Mouse (Mus musculus): Measurements from ENCODE around the gene Plekha7. TPM values are rescaled to one million over a fixed set of nuclear protein-coding genes. Genes with fewer than 3 reads are reported as not detected.

Plekha7 gene
- polyA plus RNA-seq, 1 experiment from 2014 or later = 25.7 TPM

- Histone ChIP-seq H3K4me2 (no peak overlapping the region), H3K27me3 (ENCODE audit: control insufficient read depth, insufficient read depth, low read length) (no peaks in the 10 kb centered on the region)
- WGBS (ENCODE audit: insufficient replicate concordance) = 72% methylated on average over 5 of the region's 5 CpGs
Measured at GRCm38 (mm10) chr7:116327901-116328300, 19.7 kb upstream of the Plekha7 start.

GRCm38 (mm10) chr7:116323331-116323964 is 15.3 kb upstream of the Plekha7 start:
- Histone ChIP-seq H3K9me3 (replicated peaks; ENCODE audit: control insufficient read depth, low read length) (no peaks in the 10 kb centered on the region), H3K4me2 (peak overlapping the region; percentile 17), H3K27ac (ENCODE audit: low read depth, low read length) (no peak overlapping the region), H3K9ac (ENCODE audit: low read depth, low read length) (no peak overlapping the region), H3K4me1 (ENCODE audit: control insufficient read depth, insufficient read depth, low read length) (no peaks in the 10 kb centered on the region), H3K4me3 (ENCODE audit: low read depth, low read length) (no peak overlapping the region), H3K27me3 (ENCODE audit: control insufficient read depth, insufficient read depth, low read length) (no peaks in the 10 kb centered on the region), H3K36me3 (ENCODE audit: control insufficient read depth, insufficient read depth, low read length) (no peaks in the 10 kb centered on the region)
- WGBS (ENCODE audit: insufficient replicate concordance) = 34% methylated on average over 10 of the region's 10 CpGs
- no peak for ATAC-seq (replicated peaks; ENCODE audit: insufficient number of reproducible peaks, low FRiP score, low TSS enrichment)

More at GRCm38 (mm10) chr7:116327901-116328300, 19.7 kb upstream of the Plekha7 start:
- no peak overlapping the region for H3K27ac ChIP-seq (ENCODE audit: low read depth, low read length)
- no peak overlapping the region for H3K9ac ChIP-seq (ENCODE audit: low read depth, low read length)
- H3K4me1 ChIP-seq (ENCODE audit: control insufficient read depth, insufficient read depth, low read length) = no peaks in the 10 kb centered on the region; the same call in 1 of the 2 replicates
- no peaks in the 10 kb centered on the region for H3K9me3 ChIP-seq (replicated peaks; ENCODE audit: control insufficient read depth, low read length)
- no peak for ATAC-seq (replicated peaks; ENCODE audit: insufficient number of reproducible peaks, low FRiP score, low TSS enrichment)
- H3K36me3 ChIP-seq (ENCODE audit: control insufficient read depth, insufficient read depth, low read length) = peaks cover 21% of the 10 kb centered on the region
- no peak overlapping the region for H3K4me3 ChIP-seq (ENCODE audit: low read depth, low read length)

DNA sequence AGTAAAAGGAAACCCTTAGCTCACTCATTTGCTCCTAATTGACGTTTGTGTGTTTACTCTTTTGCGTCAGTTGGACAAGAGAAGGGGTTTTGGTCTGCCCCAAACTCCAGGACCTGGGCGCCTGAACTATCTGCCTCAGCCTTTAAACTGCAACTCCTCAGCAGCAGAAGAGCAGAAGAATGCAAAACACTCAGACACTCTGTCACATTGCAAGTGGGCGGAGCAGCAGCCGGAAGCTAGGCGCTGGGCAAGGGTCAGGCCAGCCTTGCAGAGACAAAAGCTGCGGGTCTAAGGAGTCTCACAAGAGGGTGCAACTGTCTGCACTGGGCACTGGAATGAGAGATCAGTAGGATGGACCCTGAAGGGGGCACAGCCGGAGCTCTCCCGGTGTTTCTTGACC is 1.3 kb upstream of the Plekha7 start:
- H3K9me3 ChIP-seq (replicated peaks; ENCODE audit: control insufficient read depth, low read length) = no peaks in the 10 kb centered on the region
- H3K4me2 ChIP-seq = peak overlapping the region; percentile 97
- peak overlapping the region; percentile 50; the same call in 1 of the 2 replicates for H3K9ac ChIP-seq (ENCODE audit: low read depth, low read length)
- peaks cover 5% of the 10 kb centered on the region; the same call in 1 of the 2 replicates for H3K4me1 ChIP-seq (ENCODE audit: control insufficient read depth, insufficient read depth, low read length)
- H3K36me3 ChIP-seq (ENCODE audit: control insufficient read depth, insufficient read depth, low read length) = no peaks in the 10 kb centered on the region
- 0 out of 2 replicates have a peak overlapping the region, but pooled peaks have one; percentile 13 for H3K4me3 ChIP-seq (ENCODE audit: low read depth, low read length)
- WGBS (ENCODE audit: insufficient replicate concordance) = 13% methylated on average over 9 of the region's 9 CpGs
- no peak overlapping the region for H3K27ac ChIP-seq (ENCODE audit: low read depth, low read length)
- no peak for ATAC-seq (replicated peaks; ENCODE audit: insufficient number of reproducible peaks, low FRiP score, low TSS enrichment)
- H3K27me3 ChIP-seq (ENCODE audit: control insufficient read depth, insufficient read depth, low read length) = peaks cover 5% of the 10 kb centered on the region; the same call in 1 of the 2 replicates

- 0 out of 2 replicates have a peak overlapping the region, but pooled peaks have one; percentile 10 for H3K27ac ChIP-seq (ENCODE audit: low read depth, low read length)
- peaks cover 5% of the 10 kb centered on the region; the same call in 1 of the 2 replicates for H3K4me1 ChIP-seq (ENCODE audit: control insufficient read depth, insufficient read depth, low read length)
- peak overlapping the region; percentile 86 for H3K4me3 ChIP-seq (ENCODE audit: low read depth, low read length)
- 0 out of 2 replicates have a peak, but pooled peaks have one; percentile 24 for ATAC-seq (replicated peaks; ENCODE audit: insufficient number of reproducible peaks, low FRiP score, low TSS enrichment)
- H3K36me3 ChIP-seq (ENCODE audit: control insufficient read depth, insufficient read depth, low read length) = no peaks in the 10 kb centered on the region
- 1% methylated on average over 16 of the region's 16 CpGs for WGBS (ENCODE audit: insufficient replicate concordance)
- H3K4me2 ChIP-seq = peak overlapping the region; percentile 97
- H3K9ac ChIP-seq (ENCODE audit: low read depth, low read length) = peak overlapping the region; percentile 73
- peaks cover 5% of the 10 kb centered on the region; the same call in 1 of the 2 replicates for H3K27me3 ChIP-seq (ENCODE audit: control insufficient read depth, insufficient read depth, low read length)
- H3K9me3 ChIP-seq (replicated peaks; ENCODE audit: control insufficient read depth, low read length) = no peaks in the 10 kb centered on the region
Measured at GRCm38 (mm10) chr7:116308632-116308991, 436 bp upstream of the Plekha7 start.

- Histone ChIP-seq H3K4me1 (ENCODE audit: control insufficient read depth, insufficient read depth, low read length) (peaks cover 5% of the 10 kb centered on the region; the same call in 1 of the 2 replicates), H3K27me3 (ENCODE audit: control insufficient read depth, insufficient read depth, low read length) (peaks cover 5% of the 10 kb centered on the region; the same call in 1 of the 2 replicates), H3K4me3 (ENCODE audit: low read depth, low read length) (peak overlapping the region; percentile 86), H3K9ac (ENCODE audit: low read depth, low read length) (peak overlapping the region; percentile 73), H3K36me3 (ENCODE audit: control insufficient read depth, insufficient read depth, low read length) (no peaks in the 10 kb centered on the region), H3K4me2 (peak overlapping the region; percentile 97), H3K9me3 (replicated peaks; ENCODE audit: control insufficient read depth, low read length) (no peaks in the 10 kb centered on the region), H3K27ac (ENCODE audit: low read depth, low read length) (peak overlapping the region; percentile 66)
- 1% methylated on average over 63 of the region's 63 CpGs for WGBS (ENCODE audit: insufficient replicate concordance)
- peak; percentile 78 for ATAC-seq (replicated peaks; ENCODE audit: insufficient number of reproducible peaks, low FRiP score, low TSS enrichment)
Measured at GRCm38 (mm10) chr7:116307099-116307870, 891 bp downstream of the Plekha7 start.

GRCm38 (mm10) chr7:116306601-116307000 is 1.6 kb downstream of the Plekha7 start:
- H3K9ac ChIP-seq (ENCODE audit: low read depth, low read length) = no peak overlapping the region
- no peaks in the 10 kb centered on the region for H3K9me3 ChIP-seq (replicated peaks; ENCODE audit: control insufficient read depth, low read length)
- ATAC-seq (replicated peaks; ENCODE audit: insufficient number of reproducible peaks, low FRiP score, low TSS enrichment) = no peak
- no peak overlapping the region for H3K27ac ChIP-seq (ENCODE audit: low read depth, low read length)
- peak overlapping the region; percentile 97 for H3K4me2 ChIP-seq
- WGBS (ENCODE audit: insufficient replicate concordance) = 19% methylated on average over 5 of the region's 5 CpGs
- peak overlapping the region; percentile 86 for H3K4me3 ChIP-seq (ENCODE audit: low read depth, low read length)
- peaks cover 5% of the 10 kb centered on the region; the same call in 1 of the 2 replicates for H3K4me1 ChIP-seq (ENCODE audit: control insufficient read depth, insufficient read depth, low read length)
- H3K36me3 ChIP-seq (ENCODE audit: control insufficient read depth, insufficient read depth, low read length) = no peaks in the 10 kb centered on the region
- peaks cover 5% of the 10 kb centered on the region; the same call in 1 of the 2 replicates for H3K27me3 ChIP-seq (ENCODE audit: control insufficient read depth, insufficient read depth, low read length)

GRCm38 (mm10) chr7:116301661-116302311 is 6.4 kb downstream of the Plekha7 start:
- Histone ChIP-seq H3K4me3 (ENCODE audit: low read depth, low read length) (no peak overlapping the region), H3K27ac (ENCODE audit: low read depth, low read length) (no peak overlapping the region)

DNA sequence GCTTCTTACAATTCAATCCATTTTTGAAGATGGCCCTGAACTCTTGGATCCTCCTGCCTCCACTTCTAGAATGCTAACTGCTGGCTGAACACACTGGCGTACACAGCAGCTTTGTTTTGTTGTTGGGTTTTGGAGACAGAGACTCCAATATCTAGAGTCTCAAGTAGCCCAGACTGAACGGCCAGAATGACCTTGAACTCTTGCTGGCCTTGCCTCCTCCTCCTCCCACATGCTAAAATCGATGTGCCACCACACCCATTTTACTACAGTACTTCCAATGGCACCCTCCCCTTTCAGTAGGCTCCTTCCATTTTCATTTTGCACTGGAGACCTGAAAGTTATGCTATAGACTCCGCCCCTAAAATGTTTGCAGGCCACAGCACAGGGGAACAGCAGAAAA is 7.0 kb downstream of the Plekha7 start:
- H3K9me3 ChIP-seq (replicated peaks; ENCODE audit: control insufficient read depth, low read length) = no peaks in the 10 kb centered on the region
- WGBS (ENCODE audit: insufficient replicate concordance) = 67% methylated on average over 4 of the region's 4 CpGs
- H3K4me1 ChIP-seq (ENCODE audit: control insufficient read depth, insufficient read depth, low read length) = no peaks in the 10 kb centered on the region; the same call in 1 of the 2 replicates
- no peaks in the 10 kb centered on the region; the same call in 1 of the 2 replicates for H3K27me3 ChIP-seq (ENCODE audit: control insufficient read depth, insufficient read depth, low read length)
- no peak for ATAC-seq (replicated peaks; ENCODE audit: insufficient number of reproducible peaks, low FRiP score, low TSS enrichment)
- no peak overlapping the region for H3K4me3 ChIP-seq (ENCODE audit: low read depth, low read length)
- H3K9ac ChIP-seq (ENCODE audit: low read depth, low read length) = no peak overlapping the region
- no peak overlapping the region for H3K27ac ChIP-seq (ENCODE audit: low read depth, low read length)
- no peaks in the 10 kb centered on the region for H3K36me3 ChIP-seq (ENCODE audit: control insufficient read depth, insufficient read depth, low read length)
- no peak overlapping the region for H3K4me2 ChIP-seq

More at GRCm38 (mm10) chr7:116301661-116302311, 6.4 kb downstream of the Plekha7 start:
- no peak overlapping the region for H3K9ac ChIP-seq (ENCODE audit: low read depth, low read length)
- no peaks in the 10 kb centered on the region; the same call in 1 of the 2 replicates for H3K27me3 ChIP-seq (ENCODE audit: control insufficient read depth, insufficient read depth, low read length)
- H3K4me2 ChIP-seq = no peak overlapping the region
- no peaks in the 10 kb centered on the region for H3K36me3 ChIP-seq (ENCODE audit: control insufficient read depth, insufficient read depth, low read length)
- H3K4me1 ChIP-seq (ENCODE audit: control insufficient read depth, insufficient read depth, low read length) = no peaks in the 10 kb centered on the region; the same call in 1 of the 2 replicates
- no peaks in the 10 kb centered on the region for H3K9me3 ChIP-seq (replicated peaks; ENCODE audit: control insufficient read depth, low read length)
- no peak for ATAC-seq (replicated peaks; ENCODE audit: insufficient number of reproducible peaks, low FRiP score, low TSS enrichment)
- WGBS (ENCODE audit: insufficient replicate concordance) = 88% methylated on average over 5 of the region's 5 CpGs
